Mouse (Mus musculus) CD8-positive naive resting alpha-beta T cell, adult 57 days (primary cell): ENCODE measurements around the gene Sult3a2. TPM values are rescaled to one million over a fixed set of nuclear protein-coding genes. Genes with fewer than 3 reads are reported as not detected.

Experiments used
- total RNA-seq: library from RNA; stranded (reverse); gene quantifications from one replicate; pipeline ENCODE4 v1.2.4, GENCODE M21; 2023

Sult3a2 gene
- total RNA-seq = not detected

GRCm38 (mm10) chr10:33786604-33787003 is at the start of gene Sult3a2:
Gene Sult3a2, minus strand, starts transcription at chr10:33786704.

Other genes with a start within 250 kb of the Sult3a2 start
- not detected for gene Clvs2, start 161.9 kb downstream of the Sult3a2 start, total RNA-seq
- gene Sult3a1, start 71.0 kb upstream of the Sult3a2 start, total RNA-seq = not detected
- not detected for gene Rsph4a, start 118.4 kb upstream of the Sult3a2 start, total RNA-seq
- 62.0 TPM for gene Zup1, start 164.6 kb upstream of the Sult3a2 start, total RNA-seq
- gene Rwdd1, start 232.9 kb upstream of the Sult3a2 start, total RNA-seq = 52.4 TPM